Mouse (Mus musculus) cerebellum, adult 2 months (tissue): Measurements from ENCODE around the gene Rprd1b.

ENCODE experiments used
- CTCF ChIP-seq: fragments of 200-500 bp; IDR thresholded peaks from 2 replicates; pipeline ENCODE4 v1.5.1; 2011; ENCODE audit warnings: low read depth, mild to moderate bottlenecking, control low read depth, low read length, moderate library complexity, borderline replicate concordance; ENCODE audit not compliant: insufficient read depth
- POLR2A ChIP-seq: fragments of 200-500 bp; IDR thresholded peaks from 2 replicates; pipeline ENCODE4 v1.6.1; 2011; ENCODE audit warnings: low read length, control low read depth, borderline replicate concordance; ENCODE audit not compliant: insufficient read depth

- TF ChIP-seq CTCF (no peak), POLR2A (no peak)
Observed at GRCm38 (mm10) chr2:157992501-157992900, 35.8 kb upstream of the Rprd1b start.
